19 mouse cellular contexts compared by ENCODE assay signal in genomic region chr8:35939199-35939598, GRCm38 (mm10).
"Had no signal": no experiment of that assay in that cellular context is flagged by ENCODE, and none has a peak within 500 bp of the region (broad histone marks: within the 10 kb centered on the region; RNA-seq: fewer than 3 reads in every experiment).

No protein-coding gene starts in this region.

- DNase-seq: lung, adult 2 months; lung, postnatal 4 days; midbrain, embryonic 14.5 days; retina, postnatal 1 day; right cerebral cortex, adult 18-20 months; right cerebral cortex, postnatal 25 days; right cerebral cortex, postnatal 4 days; spleen, adult 18-20 months; thymus, adult 18-20 months; thymus, postnatal 14 days; thymus, postnatal 36 days had no signal

- H3K27me3 ChIP-seq: liver, embryonic 12.5 days; midbrain, embryonic 12.5 days; neural tube, embryonic 13.5 days; neural tube, embryonic 15.5 days had no signal

- H3K4me2 ChIP-seq: liver, embryonic 12.5 days; midbrain, embryonic 12.5 days; neural tube, embryonic 13.5 days; neural tube, embryonic 15.5 days had no signal

- H3K36me3 ChIP-seq: liver, embryonic 12.5 days; midbrain, embryonic 10.5 days; midbrain, embryonic 12.5 days; neural tube, embryonic 13.5 days; neural tube, embryonic 15.5 days had no signal

- H3K4me3 ChIP-seq: liver, embryonic 12.5 days; midbrain, embryonic 10.5 days; midbrain, embryonic 12.5 days; myocyte; neural tube, embryonic 13.5 days; neural tube, embryonic 15.5 days had no signal

- H3K9me3 ChIP-seq: liver, embryonic 12.5 days; midbrain, embryonic 10.5 days; midbrain, embryonic 12.5 days; neural tube, embryonic 13.5 days; neural tube, embryonic 15.5 days had no signal

- ATAC-seq: liver, embryonic 12.5 days; midbrain, embryonic 16.5 days had no signal

- H3K4me1 ChIP-seq: liver, embryonic 12.5 days; neural tube, embryonic 13.5 days; neural tube, embryonic 15.5 days had no signal

- H3K9ac ChIP-seq: liver, embryonic 12.5 days; liver, embryonic 14.5 days; midbrain, embryonic 12.5 days; neural tube, embryonic 13.5 days; neural tube, embryonic 15.5 days had no signal

- H3K27ac ChIP-seq: liver, embryonic 12.5 days; liver, embryonic 14.5 days; midbrain, embryonic 10.5 days; midbrain, embryonic 12.5 days; neural tube, embryonic 13.5 days; neural tube, embryonic 15.5 days had no signal
